Mouse (Mus musculus) thymus, adult 2 months (tissue): ENCODE data around the gene Tcf25.
"Not testable (repeated sequence)": the region's sequence is repeated elsewhere in the genome, so short reads cannot be mapped to it uniquely, and the experiment has no call there.

Experiments
- CTCF ChIP-seq: fragments of 200-500 bp; IDR thresholded peaks from 2 replicates; pipeline ENCODE4 v1.5.1; 2012; ENCODE audit warnings: mild to moderate bottlenecking, control low read depth, low read length, moderate library complexity, borderline replicate concordance; ENCODE audit not compliant: control insufficient read depth, poor library complexity, insufficient read depth; ENCODE audit errors: extremely low read depth
- POLR2A ChIP-seq: fragments of 200-500 bp; IDR thresholded peaks from 2 replicates; pipeline ENCODE4 v1.6.1; 2012; ENCODE audit warnings: mild to moderate bottlenecking, low read length, control low read depth, moderate library complexity; ENCODE audit not compliant: control insufficient read depth, poor library complexity, insufficient read depth; ENCODE audit errors: extremely low read depth

- not testable (repeated sequence) for TF ChIP-seq POLR2A, CTCF
These were observed 78.2 kb downstream of the Tcf25 start for GRCm38 (mm10) chr8:123451747-123452146.
